Mouse (Mus musculus) heart, postnatal 10 days (tissue): Measurements from ENCODE around the gene Gna15. TPM values are rescaled to one million over a fixed set of nuclear protein-coding genes. Genes with fewer than 3 reads are reported as not detected.
A peak's percentile ranks its signal among the peaks of the same experiment; 100 is the strongest.

Source experiments
- DNase-seq, 2 experiments: peaks; one replicate each; pipeline ENCODE4 v3.0.0; 2021
- intact Hi-C: fragments of 180-260 bp; cut with DNase I; formaldehyde crosslinking; loops from one replicate; pipeline ENCODE4 v1.15.1; 2025
- total RNA-seq, 2 experiments: library from RNA; stranded (reverse); gene quantifications; 2 replicates each; pipeline ENCODE4 v1.2.3; 2021

Gna15 gene
- total RNA-seq = under 1 TPM; 0.60 to 0.74 TPM

DNA sequence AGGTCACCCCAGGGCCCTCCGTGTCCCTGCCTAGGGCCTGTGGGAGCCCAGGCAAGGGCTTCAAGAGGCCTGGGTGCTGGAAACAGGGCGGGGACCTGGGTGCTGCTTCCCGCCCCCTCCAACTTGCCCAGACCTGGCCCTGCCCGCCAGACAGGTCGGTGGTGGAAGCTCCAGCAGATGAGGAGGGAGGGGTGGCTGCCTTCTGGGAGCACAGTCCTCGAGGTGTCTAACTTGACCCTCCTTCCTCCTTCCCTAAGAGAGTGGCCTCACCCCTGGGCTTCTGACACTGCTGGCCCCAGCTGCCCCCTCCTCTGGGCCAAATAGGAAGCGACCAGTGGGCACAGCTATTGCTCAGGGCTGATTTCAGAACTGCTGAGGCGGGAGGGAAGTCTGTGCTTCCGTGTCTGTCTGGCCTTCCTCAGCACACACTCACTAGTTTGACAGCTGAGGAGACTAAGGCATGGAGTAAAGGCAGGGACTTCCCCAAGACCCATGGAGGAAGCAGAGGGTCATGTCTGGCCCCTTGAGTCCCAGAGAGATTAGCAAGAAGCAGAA is at the start of gene Gna15:
Gene Gna15, minus strand, starts transcription at position 175 of the 555 bp plus-strand sequence.
- DNase-seq = no peak
- intact Hi-C loops = no loop called here

DNA sequence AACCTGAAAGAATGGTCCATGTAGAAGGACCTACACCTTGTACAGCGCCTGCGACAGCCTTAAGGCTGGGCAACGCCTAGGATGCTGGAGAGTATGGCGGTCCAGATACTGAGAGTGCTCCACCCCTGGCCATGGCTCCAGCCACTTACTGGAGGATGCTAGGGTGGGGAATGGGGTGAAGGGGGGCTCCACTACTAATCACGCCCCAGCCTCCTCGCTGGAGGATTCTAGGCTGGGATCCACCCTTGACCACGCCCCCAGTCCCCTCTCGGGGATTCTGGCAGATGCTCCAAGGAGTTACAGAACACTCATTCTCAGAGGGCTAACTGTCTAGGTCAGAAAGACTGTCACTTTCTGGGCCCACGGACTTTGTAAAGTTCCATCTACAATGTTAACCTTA is 49.0 kb upstream of the Gna15 start:
- peak; percentile 61 to 69 for DNase-seq
- intact Hi-C loops = loop anchor here (2.0 kb wide), 1 partner anchor 26 kb away; no protein-coding TSS in a partner anchor

DNA sequence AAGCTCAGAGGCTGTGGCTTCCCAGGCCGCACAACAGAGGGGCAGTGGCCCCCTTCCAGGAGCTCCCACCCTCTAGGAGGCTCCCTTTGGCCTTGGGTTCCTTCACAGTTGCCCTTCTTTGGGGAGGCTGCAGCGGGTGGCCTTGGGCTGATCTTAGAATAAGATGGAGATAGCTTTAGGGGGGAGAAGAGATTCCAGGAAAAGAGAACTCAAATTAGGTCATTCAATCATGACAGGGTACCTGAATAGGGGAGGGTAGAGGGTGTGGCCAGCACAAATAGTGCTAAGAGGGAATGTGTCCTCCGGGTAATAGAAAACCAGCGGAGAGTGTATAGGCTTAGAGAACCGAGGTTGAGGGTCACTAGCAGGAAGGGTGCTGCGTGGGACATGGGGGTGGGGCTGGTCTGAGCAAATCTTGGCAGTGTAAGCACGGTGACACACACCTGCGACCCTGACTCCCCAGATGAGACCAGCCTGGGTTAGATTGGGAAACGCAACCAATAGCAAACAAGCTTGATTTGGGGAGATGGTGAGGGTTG is 48.2 kb upstream of the Gna15 start:
- intact Hi-C loops = loop anchor here (2.0 kb wide), 1 partner anchor 27 kb away; no protein-coding TSS in a partner anchor
- no peak for DNase-seq

DNA sequence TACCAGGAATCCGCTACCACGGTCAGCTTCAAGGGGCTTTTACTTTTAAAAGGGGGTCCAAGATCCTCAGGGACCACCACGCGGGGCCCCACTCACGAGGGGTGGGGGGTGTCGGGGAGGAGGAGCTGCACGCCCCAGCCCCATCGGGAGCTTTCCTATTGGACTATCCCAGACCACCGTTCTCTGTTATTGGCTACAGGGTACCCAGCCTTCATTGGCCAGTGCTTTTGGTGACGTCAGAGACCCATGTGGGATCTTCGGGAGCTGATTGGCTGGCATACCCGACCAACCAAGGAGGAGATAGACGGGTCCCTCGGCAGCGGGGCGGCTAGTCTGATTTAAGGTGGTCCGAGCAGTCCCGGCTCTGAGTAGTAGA is 47.5 kb upstream of the Gna15 start:
- intact Hi-C loops = no loop called here
- peak; percentile 100 for DNase-seq

DNA sequence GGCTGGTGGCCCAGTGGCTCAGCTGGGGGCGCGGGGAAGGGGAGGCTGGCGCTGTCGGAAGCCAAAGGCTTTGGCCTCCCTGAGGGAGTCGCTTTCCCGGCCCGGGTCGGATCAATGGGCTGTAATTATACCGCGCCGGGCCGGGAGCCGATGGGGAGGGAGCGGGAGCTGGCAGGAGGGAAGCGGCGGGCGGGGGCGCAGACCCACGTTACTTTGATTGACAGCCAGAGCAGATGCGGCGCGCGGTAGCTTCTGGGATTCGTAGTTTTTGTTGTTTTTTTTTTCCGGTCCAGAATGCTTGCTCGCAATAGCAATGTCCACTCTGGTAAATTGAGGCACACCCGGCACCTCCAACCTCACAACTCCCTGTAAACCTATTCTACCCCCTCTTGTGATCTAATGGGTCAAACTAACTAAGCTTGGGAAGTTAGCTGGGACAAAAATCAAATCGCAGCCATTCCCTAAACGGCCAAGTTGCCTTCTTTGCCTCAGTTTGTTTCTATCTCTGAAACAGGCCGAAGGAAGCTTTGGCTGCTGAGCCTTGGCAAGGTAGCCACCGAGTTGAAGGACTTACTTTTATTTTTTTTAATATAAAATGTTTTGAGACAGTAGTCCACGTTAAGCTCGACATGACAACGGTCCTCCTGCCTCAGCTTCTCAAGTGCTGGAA is 46.9 kb upstream of the Gna15 start:
- intact Hi-C loops = no loop called here
- DNase-seq = peak; percentile 94 to 96

DNA sequence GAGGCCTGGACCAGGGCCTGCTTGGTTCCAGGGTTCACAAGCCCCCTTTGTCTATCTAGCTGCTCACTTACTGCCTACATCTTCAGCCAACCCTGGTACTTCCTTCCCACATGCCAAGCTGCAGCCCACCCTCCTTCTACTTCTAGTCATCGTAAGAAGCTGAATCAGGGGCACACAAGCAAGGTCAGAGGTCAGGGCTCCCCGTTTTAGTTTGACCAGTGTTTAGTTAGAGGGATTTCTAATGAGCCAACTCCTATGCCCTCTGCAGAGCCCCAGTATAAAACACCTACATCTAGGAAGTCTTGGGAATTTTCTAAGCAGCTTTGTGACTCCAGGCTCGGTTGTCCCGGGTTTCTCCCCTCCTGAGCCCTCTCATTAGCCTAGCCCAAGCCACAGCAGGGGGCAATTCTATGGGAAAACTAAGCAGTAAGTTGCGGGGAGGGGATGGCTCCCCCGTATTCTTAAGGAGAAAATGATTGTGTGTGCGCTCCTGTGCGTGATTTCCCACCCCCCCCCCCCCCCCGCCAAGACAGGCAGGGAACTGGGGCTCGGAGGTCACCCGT is 46.3 kb upstream of the Gna15 start:
- DNase-seq = no peak
- intact Hi-C loops = no loop called here

DNA sequence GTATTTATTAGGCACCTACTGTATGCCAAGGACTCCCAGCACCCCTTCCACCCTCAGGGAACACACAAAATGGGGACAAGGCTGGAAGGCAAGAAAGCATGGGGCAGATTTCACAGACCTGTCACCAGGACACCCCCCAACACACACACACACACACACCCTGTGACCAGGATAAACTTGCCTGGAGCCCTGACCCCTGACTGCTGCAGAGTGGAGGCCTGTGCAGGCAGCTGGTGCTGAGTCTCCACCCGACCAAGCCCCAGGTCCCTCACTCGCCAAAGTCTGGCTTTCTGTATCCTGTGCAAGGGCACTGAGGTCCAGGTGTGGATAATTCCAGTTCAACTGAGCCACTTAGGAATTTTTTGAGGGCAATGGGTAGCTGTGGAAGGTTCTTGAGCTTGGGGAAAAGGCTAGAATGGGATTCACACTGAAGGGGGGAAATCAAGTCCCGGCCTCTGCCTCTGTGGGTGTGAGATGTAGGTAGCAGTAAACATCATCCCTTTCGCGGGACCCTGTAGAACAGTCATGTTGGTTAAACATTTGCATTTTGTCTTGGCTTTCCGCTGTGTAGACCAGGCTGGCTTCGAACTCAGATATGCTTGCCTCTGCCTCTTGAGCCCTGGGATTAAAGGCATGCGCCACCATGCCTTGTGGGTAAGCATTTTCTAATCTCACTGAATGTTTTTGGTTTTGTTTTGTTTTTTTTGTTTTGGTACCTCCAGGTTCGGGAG is 45.6 kb upstream of the Gna15 start:
- no peak for DNase-seq
- intact Hi-C loops = no loop called here

DNA sequence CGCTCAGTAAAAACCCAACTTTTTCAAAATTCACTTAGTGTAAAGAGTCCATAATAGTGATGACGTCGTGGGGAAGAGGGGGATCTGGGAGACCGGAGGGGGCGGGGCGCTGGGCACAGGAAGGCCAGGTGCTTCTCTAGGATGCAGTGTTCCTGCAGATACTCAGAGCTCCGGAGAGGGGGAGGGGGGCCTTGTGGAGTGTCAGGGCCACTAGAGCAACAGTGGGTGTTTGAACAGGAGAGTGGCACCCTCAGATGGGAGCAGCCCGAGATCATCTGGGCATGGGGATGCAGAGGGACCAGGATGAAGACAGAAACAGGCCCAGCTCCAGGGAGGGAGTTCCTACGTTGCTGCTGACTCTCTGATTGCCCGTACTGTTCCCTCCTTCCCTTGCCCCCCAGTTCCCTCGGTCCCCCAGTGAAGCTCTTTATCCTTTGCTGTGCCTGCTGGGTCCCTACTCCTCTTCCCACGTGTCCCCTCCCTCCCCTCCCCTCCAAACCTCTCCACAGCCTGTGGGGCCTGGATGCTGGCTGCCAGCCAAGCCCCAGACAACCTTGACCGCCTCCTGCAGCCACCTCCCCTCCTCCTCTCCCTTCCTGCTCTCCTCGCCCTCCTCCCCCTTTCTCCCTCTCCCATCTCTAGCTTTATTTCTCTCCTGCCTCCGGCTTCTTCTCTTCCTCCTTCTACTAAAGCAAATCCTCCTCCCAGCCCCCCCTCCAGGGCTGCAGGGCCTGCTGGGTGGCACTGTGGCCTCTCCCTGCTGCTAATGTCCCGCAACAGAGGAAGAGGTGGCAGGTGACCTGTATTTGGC is 44.6 kb upstream of the Gna15 start:
- intact Hi-C loops = no loop called here
- peak; percentile 61 to 70 for DNase-seq

DNA sequence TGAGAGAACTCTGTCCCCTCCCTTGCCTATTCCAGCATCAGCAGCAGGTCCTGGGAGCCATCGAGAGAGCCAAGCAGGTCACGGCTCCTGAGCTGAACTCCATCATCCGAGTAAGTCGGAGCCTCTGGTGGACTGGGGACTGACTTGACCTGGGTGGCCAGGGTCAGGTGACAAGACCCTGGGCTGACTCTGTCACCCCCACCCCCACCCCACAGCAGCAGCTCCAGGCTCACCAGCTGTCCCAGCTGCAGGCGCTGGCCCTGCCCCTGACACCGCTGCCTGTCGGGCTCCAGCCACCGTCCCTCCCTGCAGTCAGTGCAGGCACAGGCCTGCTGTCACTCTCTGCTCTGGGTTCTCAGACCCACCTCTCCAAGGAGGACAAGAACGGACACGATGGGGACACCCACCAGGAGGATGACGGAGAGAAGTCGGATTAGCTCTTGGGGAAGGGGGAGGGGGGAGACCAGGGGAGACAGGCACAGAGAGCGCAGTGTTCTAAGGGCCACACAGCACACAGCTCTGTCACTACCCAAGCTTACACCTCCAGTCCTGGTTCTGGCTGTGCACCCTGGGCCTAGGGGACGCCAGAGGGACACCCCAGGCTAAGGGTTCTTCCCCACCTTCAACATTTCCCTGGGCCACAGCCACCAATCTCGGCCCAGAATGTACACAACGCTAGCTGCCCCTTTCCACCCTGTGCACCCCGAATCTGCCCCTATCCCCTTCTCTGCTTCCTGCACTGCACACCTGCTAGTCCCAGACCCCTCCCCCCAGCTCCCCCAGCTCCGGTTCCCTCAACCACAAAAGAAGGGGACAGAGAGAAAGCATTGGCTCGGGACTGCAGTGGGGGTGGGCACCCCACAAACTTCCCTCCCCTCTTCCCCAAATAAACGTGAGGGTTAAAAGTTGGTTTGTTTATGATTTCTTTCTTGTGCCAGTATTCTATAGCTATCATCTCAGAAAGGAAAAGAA is 41.5 kb upstream of the Gna15 start:
- intact Hi-C loops = no loop called here

DNA sequence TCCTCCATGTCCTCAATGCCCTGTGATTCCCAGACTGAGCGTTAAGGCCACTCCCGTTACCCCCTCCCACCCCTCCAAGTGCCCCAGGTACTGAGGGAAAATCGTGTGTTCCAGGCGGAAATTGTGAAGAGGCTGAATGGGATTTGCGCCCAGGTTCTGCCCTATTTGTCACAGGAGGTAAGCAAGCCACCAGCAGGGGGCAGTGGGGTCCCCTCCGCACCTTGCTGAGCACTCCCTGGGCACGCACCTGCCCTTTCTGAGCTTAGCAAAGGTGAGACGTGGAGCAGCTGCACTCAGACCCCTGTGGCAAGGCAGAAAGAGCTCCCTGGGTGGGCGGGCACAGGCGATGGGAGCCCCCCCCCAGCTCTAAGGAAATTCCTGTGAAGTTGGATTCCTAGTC is 40.7 kb upstream of the Gna15 start:
- DNase-seq = peak; percentile 50 to 66
- intact Hi-C loops = no loop called here

More for the DNA sequence above, 41.5 kb upstream of the Gna15 start:
- DNase-seq = no peak

DNA sequence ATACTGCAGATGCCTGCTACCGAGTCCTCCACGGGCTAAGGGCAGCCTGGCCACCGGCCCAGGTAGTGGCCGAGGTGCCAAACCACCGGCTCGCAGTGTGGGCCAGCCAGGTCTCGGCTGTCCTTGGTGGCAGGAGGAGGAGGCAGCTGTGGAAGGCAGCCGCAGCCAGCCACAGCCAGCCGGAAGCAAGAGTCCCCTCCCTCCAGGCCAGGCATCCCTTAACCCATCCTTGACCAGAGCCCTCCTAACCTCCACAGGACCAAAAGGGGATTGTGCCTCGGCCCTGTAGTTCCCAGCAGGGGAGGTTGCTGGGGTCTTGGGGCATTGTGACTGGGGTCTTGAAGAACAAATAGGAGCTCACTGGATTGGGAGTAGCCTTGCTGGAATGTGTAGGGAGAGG is 40.2 kb upstream of the Gna15 start:
- intact Hi-C loops = no loop called here

DNA sequence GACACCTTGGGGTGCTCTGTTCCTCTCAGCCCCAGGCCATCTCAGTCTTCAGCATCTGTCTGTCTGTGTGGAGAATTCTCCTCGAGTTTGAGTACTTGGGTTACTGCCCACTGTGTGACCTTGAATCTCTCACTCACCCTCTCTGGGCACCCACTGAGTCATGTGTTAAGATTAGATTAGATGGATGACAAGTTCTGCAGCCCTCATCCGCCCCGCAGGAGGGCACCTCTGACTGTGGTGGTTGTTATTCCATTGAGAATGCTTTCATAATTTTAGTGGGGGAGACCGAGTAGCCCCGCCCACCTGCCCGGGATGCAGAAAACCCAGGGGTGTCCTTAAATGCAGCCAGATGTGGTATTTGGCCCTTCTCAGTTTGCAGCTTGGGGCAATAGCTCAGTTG is 39.5 kb upstream of the Gna15 start:
- intact Hi-C loops = no loop called here
- peak in 1 of 2 experiments; percentile 37 for DNase-seq

More for the DNA sequence above, 40.2 kb upstream of the Gna15 start:
- DNase-seq = peak; percentile 80 to 82

DNA sequence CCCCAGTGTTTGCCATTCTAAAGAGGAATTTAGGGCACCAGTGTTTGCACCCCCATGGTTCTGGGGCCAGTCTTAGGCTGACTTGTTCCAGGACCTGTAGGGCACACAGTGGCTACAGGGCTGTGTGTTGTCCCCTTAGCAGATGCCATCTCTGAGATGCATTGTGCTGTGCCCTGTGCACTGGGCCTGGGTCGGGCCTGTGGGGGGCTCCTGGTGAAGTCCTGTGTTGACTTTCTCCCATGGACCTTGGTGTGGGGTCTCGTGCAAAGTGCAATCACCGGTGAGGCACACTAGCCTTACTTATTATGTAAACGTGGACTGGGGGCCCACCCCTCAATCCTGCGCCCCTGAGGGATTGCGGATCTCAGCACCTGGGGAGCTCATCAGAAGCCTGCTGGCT is 38.4 kb upstream of the Gna15 start:
- intact Hi-C loops = no loop called here
- no peak for DNase-seq

DNA sequence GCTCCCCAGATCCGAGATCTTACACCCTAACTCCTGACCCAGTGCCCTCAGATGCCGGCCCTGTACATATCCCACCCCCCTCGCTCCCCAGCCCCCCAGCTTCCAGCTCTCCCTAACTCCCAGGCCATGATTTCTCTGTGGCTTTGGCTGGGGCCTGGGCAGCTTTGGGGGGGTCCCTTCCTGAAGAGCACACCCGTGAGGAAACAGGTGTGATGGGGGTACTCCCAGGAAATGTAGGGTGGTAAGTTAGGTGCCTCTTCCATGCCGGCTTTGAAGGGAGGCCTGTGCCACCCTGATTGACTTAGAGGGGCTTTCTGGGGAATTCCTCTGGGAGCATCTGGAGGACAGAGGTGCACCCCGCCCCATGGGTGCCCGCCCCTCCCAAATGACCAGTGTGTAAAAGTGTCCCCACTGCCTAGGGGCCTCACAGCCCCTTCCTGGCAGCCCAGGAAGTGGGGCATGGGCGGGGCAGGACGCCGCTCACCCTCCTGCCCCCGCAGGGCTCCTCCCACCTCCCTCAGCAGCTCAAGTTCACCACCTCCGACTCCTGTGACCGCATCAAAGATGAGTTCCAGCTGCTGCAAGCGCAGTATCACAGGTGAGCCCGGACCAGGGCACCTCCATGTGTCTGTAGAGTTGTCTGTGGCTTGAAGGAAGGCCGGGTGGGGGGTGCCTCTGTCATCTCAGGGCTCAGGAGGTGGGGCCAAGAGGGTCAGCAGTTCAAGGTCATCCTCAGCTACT is 36.9 kb upstream of the Gna15 start:
- intact Hi-C loops = no loop called here
- peak; percentile 55 for DNase-seq

DNA sequence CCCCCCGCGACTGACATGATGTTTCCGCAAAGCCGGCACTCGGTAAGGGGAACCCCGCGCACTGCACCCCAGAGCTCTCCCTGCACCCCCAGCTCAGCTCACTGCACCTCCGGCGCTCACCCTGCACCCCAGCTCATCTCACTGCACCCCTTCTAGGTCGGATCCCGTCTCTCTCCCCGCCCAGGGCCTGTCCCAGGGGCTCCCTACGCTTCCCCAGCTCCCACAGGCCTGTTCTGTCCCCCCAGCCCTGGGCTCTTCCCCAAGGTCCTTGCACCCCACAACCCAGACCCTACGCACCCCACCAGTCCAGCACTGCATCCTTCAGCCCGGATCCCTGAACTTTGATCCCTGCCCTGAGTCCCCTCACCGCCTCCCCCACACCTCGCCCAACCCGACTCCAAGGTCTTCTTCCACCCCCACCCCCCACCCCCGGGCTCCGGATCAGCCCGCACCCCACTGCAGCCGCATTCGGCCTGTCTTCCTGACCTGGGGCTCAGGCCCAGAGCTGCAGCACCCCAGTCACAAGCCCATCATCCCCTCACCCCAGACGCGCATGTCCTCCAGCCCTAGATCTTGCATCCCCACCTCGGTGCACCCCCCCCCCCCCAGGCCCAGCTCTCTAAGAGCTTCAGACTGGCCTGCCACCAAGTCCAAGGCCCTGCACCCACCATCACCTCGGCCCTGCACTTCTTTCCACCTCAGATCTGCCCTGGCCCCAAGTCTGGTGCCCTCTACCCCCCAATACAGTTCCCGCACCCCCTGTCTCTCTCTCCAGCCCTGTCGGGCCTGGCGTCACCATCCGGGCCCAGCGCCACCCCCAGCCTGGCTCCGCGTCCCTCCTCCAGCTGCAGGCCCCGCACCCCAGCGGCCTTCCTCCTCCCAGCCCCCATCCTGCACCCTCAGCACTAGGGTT is 35.9 kb upstream of the Gna15 start:
- peak; percentile 86 for DNase-seq
- intact Hi-C loops = loop anchor here (10.0 kb wide), 1 partner anchor 45 kb away; the partner anchor contains the start of genes BC025920 and Tle6

DNA sequence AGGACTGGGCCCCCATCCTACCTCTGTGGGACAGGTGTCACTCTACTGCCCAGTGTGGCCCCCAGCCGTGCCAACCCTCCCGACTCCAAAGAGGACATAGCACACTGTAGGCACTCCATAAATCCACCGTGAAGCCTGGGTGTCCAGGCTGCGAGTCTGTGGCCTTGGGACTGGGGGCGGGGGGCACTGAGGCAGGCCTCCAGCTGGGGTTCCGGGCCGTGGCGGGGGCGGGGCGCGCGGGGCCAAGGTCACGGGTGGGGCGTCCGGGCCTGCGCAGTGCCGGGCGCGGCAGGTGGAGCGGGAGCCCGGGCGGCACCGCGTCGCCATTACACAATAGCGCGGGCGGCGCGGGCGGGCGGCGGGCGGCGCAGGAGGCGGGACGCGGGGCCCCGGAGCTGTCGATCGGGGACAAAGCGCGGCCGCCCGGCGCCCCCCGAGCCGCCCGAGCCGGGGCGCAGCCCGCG is 35.2 kb upstream of the Gna15 start, which contains the start of gene Aes:
Gene Aes, plus strand, starts transcription at position 326 of the 464 bp plus-strand sequence.
- intact Hi-C loops = loop anchor here (10.0 kb wide), 1 partner anchor 46 kb away; the partner anchor contains the start of genes BC025920 and Tle6
- peak; percentile 83 to 84 for DNase-seq

DNA sequence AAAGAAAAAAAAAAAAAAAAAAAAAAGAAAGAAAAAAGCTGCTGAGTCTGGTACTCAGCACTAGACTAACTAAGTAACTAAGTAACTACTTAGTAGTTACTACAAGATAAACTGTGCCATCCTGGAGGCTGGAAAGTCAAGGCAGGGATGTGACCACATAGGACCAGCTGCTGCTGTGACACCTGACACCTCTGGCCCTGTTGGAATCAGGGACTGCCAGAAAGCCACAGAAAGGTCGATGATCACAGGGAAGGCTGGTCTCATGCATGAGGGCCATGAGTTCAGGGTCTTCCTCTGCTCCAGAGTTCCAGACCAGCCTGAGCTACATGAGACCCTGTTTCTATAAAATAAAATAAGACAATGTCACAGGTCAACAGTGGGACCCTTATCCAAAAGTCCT is 33.5 kb upstream of the Gna15 start:
- no peak for DNase-seq
- intact Hi-C loops = loop anchor here (10.0 kb wide), 1 partner anchor 47 kb away; the partner anchor contains the start of genes BC025920 and Tle6
